Mouse (Mus musculus): Measurements from ENCODE around the gene Dbx2.

DNA sequence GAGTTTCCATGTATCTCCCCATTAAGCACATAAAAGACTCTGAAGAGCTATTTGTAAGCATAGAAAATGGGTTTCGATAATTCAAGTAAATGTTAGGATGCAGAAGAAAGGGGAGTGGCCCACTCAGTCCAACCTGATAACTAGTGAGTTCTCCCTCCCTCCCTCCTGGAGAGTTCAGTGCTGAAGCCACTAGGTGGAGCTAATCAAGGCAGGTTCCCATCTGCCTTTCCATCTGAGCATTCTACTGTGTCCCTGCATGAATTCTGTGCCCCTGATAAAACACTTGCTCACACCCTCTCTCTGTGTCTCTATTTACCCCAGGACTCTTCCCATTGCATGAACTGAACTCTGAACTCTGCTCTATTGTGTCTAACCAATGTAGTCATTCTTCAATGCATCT lies 57.1 kb downstream of the Dbx2 start:
- TF ChIP-seq EP300 (optimal IDR thresholded peaks at IDR 0.05) = no peak
- peak; percentile 74 for TF ChIP-seq CTCF (IDR thresholded peaks at IDR 0.05; ENCODE audit: low read depth)
